In genomic region chr11:88192595-88192994, GRCm38 (mm10) we compare ENCODE assay signal across 9 mouse cellular contexts. TPM values are rescaled to one million over a fixed set of nuclear protein-coding genes. Genes with fewer than 3 reads are reported as not detected.
DNase-seq lines count a peak whose midpoint lies in the region; ATAC-seq and TF ChIP-seq lines count a peak whose summit lies in the region.
"Had no signal": no experiment of that assay in that cellular context is flagged by ENCODE, and none has a peak within 500 bp of the region (broad histone marks: within the 10 kb centered on the region; RNA-seq: fewer than 3 reads in every experiment).

No protein-coding gene starts in this region.

- H3K36me3 ChIP-seq in kidney, postnatal 0 days (ENCODE audit: insufficient read depth, low read length), result no peaks in the 10 kb centered on the region
- H3K36me3 ChIP-seq in ES-Bruce4 (ENCODE audit: control insufficient read depth, insufficient read depth, low read length, poor library complexity, severe bottlenecking), result no peaks in the 10 kb centered on the region
- H3K36me3 ChIP-seq in limb, embryonic 14.5 days (ENCODE audit: control insufficient read depth, insufficient read depth, low read length), result no peaks in the 10 kb centered on the region; the same call in 1 of the 2 replicates

- DNase-seq in kidney, postnatal 0 days (ENCODE audit: low spot score), result peak; percentile 83
- DNase-seq in kidney, adult 8-10 months, result no peak
- DNase-seq in limb, embryonic 14.5 days (ENCODE audit: low spot score), result peak; percentile 39
- DNase-seq in gastrocnemius, postnatal 14 days, result no peak
- DNase-seq in left cerebral cortex, postnatal 14 days (ENCODE audit: low spot score in 2 of 2), result no peak
- DNase-seq: gastrocnemius, postnatal 10 days had no signal

- H3K4me1 ChIP-seq in kidney, postnatal 0 days (replicated peaks; ENCODE audit: insufficient read depth, low read length), result peaks cover 16% of the 10 kb centered on the region; the same call in 1 of the 2 replicates
- H3K4me1 ChIP-seq in ES-Bruce4 (ENCODE audit: control insufficient read depth, insufficient read depth, low read length), result peaks cover 7% of the 10 kb centered on the region
- peaks cover 27% of the 10 kb centered on the region for H3K4me1 ChIP-seq in limb, embryonic 14.5 days (ENCODE audit: control insufficient read depth, insufficient read depth, low read length)

- no peak for TF ChIP-seq EP300 in ES-Bruce4 (IDR thresholded peaks at IDR 0.05; ENCODE audit: insufficient read depth, low read depth, low read length)

- H3K27ac ChIP-seq in kidney, postnatal 0 days, result no peak overlapping the region
- H3K27ac ChIP-seq in ES-Bruce4 (ENCODE audit: insufficient read depth, low read length), result no peak overlapping the region
- H3K27ac ChIP-seq in limb, embryonic 14.5 days (replicated peaks; ENCODE audit: low read depth, low read length), result no peak overlapping the region

- no peak for TF ChIP-seq POLR2A in ES-Bruce4 (IDR thresholded peaks at IDR 0.05; ENCODE audit: insufficient read depth, low read length)
- TF ChIP-seq POLR2A in limb, embryonic 14.5 days (IDR thresholded peaks at IDR 0.05; ENCODE audit: borderline replicate concordance, extremely low read depth, insufficient read depth, insufficient read length), result no peak

- no peak overlapping the region for H3K9ac ChIP-seq in kidney, postnatal 0 days (ENCODE audit: low read depth, low read length)
- H3K9ac ChIP-seq in ES-Bruce4 (ENCODE audit: low read depth, poor library complexity, severe bottlenecking), result peak overlapping the region; percentile 46; the same call in 1 of the 2 replicates
- no peak overlapping the region for H3K9ac ChIP-seq in limb, embryonic 14.5 days (ENCODE audit: low read depth, low read length, severe bottlenecking)

- H3K27me3 ChIP-seq in kidney, postnatal 0 days (ENCODE audit: insufficient read depth, low read length), result peaks cover 17% of the 10 kb centered on the region; the same call in 1 of the 2 replicates
- no peaks in the 10 kb centered on the region for H3K27me3 ChIP-seq in ES-Bruce4 (ENCODE audit: control insufficient read depth, insufficient read depth, low read length, poor library complexity, severe bottlenecking)
- H3K27me3 ChIP-seq in limb, embryonic 14.5 days (ENCODE audit: control insufficient read depth, insufficient read depth, low read length), result peaks cover 29% of the 10 kb centered on the region

- no peak overlapping the region for H3K4me3 ChIP-seq in kidney, postnatal 0 days (replicated peaks; ENCODE audit: low read depth, low read length)
- no peak overlapping the region for H3K4me3 ChIP-seq in ES-Bruce4 (ENCODE audit: low read depth, low read length)
- no peak overlapping the region for H3K4me3 ChIP-seq in limb, embryonic 14.5 days (replicated peaks; ENCODE audit: low read length)

- no peaks in the 10 kb centered on the region for H3K9me3 ChIP-seq in kidney, postnatal 0 days (replicated peaks; ENCODE audit: low read length)
- H3K9me3 ChIP-seq in ES-Bruce4 (replicated peaks; ENCODE audit: control insufficient read depth, insufficient read depth, low read length, poor library complexity, severe bottlenecking), result no peaks in the 10 kb centered on the region
- H3K9me3 ChIP-seq in limb, embryonic 14.5 days (ENCODE audit: control insufficient read depth, low read length), result no peaks in the 10 kb centered on the region

- H3K4me2 ChIP-seq in kidney, postnatal 0 days (ENCODE audit: low read length), result 0 out of 2 replicates have a peak overlapping the region, but pooled peaks have one; percentile 57
- no peak overlapping the region for H3K4me2 ChIP-seq in limb, embryonic 14.5 days (replicated peaks; ENCODE audit: low read depth, low read length, severe bottlenecking)

- intact Hi-C loops in gastrocnemius, postnatal 14 days (cut with DNase I; ENCODE audit: low total_unique reads), result loop anchor here (5.0 kb wide), 1 partner anchor 135 kb away; no protein-coding TSS in a partner anchor
- intact Hi-C loops in left cerebral cortex, postnatal 14 days (cut with DNase I), result no loop called here

- peak; percentile 18; the same call in 1 of the 2 replicates for ATAC-seq in kidney, postnatal 0 days (replicated peaks; ENCODE audit: low FRiP score, low read depth)
- ATAC-seq in activated CD4-positive, CD25-positive, alpha-beta regulatory T cell, adult 4 months, result peak; percentile 44
- no peak for ATAC-seq in limb, embryonic 14.5 days (ENCODE audit: low FRiP score, low read depth)
- no peak for ATAC-seq in erythroid progenitor cell, adult 5-6 weeks (replicated peaks; ENCODE audit: low FRiP score, poor library complexity, severe bottlenecking)

- 24% methylated on average over 4 of the region's 4 CpGs for WGBS in kidney, postnatal 0 days
- WGBS in limb, embryonic 14.5 days, result 5% methylated on average over 4 of the region's 4 CpGs

- peak; percentile 38; the same call in 1 of the 2 replicates for TF ChIP-seq CTCF in kidney, postnatal 0 days (IDR thresholded peaks at IDR 0.05; ENCODE audit: low read depth)
- TF ChIP-seq CTCF in ES-Bruce4 (IDR thresholded peaks at IDR 0.05; ENCODE audit: low read depth, low read length), result no peak

RNA-seq across cellular contexts. Expression of gene Mrps23, which starts 11.6 kb away (rescaled TPM):
- 76.3 and 77.7 TPM in 2 replicates for polyA plus RNA-seq in kidney, postnatal 0 days (2015; fragmentation: Nextera tagmentation; extraction: Ambion mirVana)
- polyA plus RNA-seq in ES-Bruce4 (2011; ENCODE audit: insufficient read depth, insufficient read length, low read depth, missing spikeins), result 67.9 and 107 TPM in 2 replicates
- 10 to 100 TPM; 96.8 to 98.7 TPM for polyA plus RNA-seq in activated CD4-positive, CD25-positive, alpha-beta regulatory T cell, adult 4 months (2017; shearing (Covaris generic))
- polyA plus RNA-seq in limb, embryonic 14.5 days (2012; rRNA removed), result 46.9 and 63.5 TPM in 2 replicates
- polyA plus RNA-seq in limb, embryonic 14.5 days (2014; fragmentation: Nextera tagmentation; extraction: Ambion mirVana), result 60.2 and 64.7 TPM in 2 replicates
- total RNA-seq in erythroid progenitor cell, adult 5-6 weeks (2015; ENCODE audit: low replicate concordance), result 18.7 and 24.3 TPM in 2 replicates
- total RNA-seq in erythroid progenitor cell, adult 5-6 weeks (2017; ENCODE audit: low replicate concordance), result 15.8 and 23.1 TPM in 2 replicates
- 100 to 1,000 TPM; 127 to 132 TPM for total RNA-seq in gastrocnemius, postnatal 14 days (2021)
- 10 to 100 TPM; 68.6 to 75.4 TPM for total RNA-seq in left cerebral cortex, postnatal 14 days (2021)

Comparison
In these comparisons a context has a peak if more than half of its experiments do, and no peak if none do; other contexts are left out.
1. DNase-seq: peak in kidney, postnatal 0 days (single experiment) and limb, embryonic 14.5 days (single experiment); none in kidney, adult 8-10 months (0 of 2), gastrocnemius, postnatal 14 days (single experiment) and left cerebral cortex, postnatal 14 days (0 of 2).
2. ATAC-seq: peak in kidney, postnatal 0 days (single experiment) and activated CD4-positive, CD25-positive, alpha-beta regulatory T cell, adult 4 months (single experiment); none in limb, embryonic 14.5 days (single experiment) and erythroid progenitor cell, adult 5-6 weeks (single experiment).